Mouse (Mus musculus) CH12.LX (cell line): ENCODE measurements around the gene B4galt1.

Source experiments
- CTCF ChIP-seq, 2 experiments: IDR thresholded peaks in 1 of 2; conservative IDR thresholded peaks in 1 of 2; 2 replicates each; pipeline ENCODE4 v1.5.1; 2011 to 2012; ENCODE audit warnings: low read depth in 2 of 2, low read length in 2 of 2, improper control_type of control experiment in 1 of 2, inconsistent platforms in 1 of 2, mild to moderate bottlenecking in 1 of 2, moderate library complexity in 1 of 2
- POLR2A ChIP-seq: IDR thresholded peaks from 2 replicates; pipeline ENCODE4 v1.6.1; 2011; ENCODE audit warnings: low read depth, mild to moderate bottlenecking, improper control_type of control experiment, low read length

- no peak for TF ChIP-seq CTCF (conservative IDR thresholded peaks at IDR 0.05 in 1 of 2, IDR thresholded peaks at IDR 0.05 in 1 of 2; ENCODE audit: low read depth in 2 of 2, low read length in 2 of 2)
- no peak for TF ChIP-seq POLR2A
These were observed 48.4 kb downstream of the B4galt1 start for GRCm38 (mm10) chr4:40805401-40805800.
